Mouse (Mus musculus): Measurements from ENCODE around the gene Gabra4. TPM values are rescaled to one million over a fixed set of nuclear protein-coding genes. Genes with fewer than 3 reads are reported as not detected.
"Not testable (repeated sequence)": the region's sequence is repeated elsewhere in the genome, so short reads cannot be mapped to it uniquely, and the experiment has no call there.

The Gabra4 gene
- polyA plus RNA-seq (2017; shearing (Covaris generic)): not detected

DNA sequence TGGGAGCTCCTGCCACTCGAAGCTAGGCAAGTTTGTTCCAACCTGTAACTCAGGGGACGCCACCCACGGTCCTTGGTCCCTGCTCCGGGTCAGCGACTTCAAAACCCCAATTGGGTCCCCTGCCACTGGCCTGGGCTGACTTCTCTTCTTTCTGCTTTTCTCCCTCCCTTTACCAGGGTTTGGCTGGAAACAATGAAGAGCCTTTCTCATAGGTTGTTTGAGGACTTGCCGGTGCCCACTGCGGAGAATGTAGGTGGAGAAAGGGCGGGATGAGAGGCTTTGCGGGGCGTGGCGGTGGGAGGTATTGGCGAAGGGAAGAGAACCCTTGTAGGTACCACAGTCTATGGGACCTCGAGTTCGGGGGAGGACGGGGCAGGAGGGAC, at the start of gene Gabra4:
Gene Gabra4, minus strand, starts transcription at position 194 of the 383 bp plus-strand sequence.
- ATAC-seq: no peak

DNA sequence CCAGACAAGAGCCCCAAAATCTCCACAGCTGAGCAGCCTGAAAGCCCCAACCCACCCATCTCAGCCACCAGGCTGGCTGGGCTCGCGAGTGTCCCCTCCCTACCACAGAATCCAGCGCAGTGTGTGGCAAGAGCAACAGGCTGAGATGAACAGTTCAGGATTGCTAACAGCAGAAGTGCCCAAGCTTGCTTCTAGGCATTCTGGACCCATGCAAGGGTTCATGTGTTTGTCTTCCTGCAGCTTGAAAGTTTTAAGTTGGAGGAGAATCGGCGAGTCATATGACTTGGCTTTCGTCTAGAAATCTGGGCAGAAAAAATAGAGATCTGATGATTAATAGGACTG, 43.1 kb upstream of the Gabra4 start:
- ATAC-seq: no peak

DNA sequence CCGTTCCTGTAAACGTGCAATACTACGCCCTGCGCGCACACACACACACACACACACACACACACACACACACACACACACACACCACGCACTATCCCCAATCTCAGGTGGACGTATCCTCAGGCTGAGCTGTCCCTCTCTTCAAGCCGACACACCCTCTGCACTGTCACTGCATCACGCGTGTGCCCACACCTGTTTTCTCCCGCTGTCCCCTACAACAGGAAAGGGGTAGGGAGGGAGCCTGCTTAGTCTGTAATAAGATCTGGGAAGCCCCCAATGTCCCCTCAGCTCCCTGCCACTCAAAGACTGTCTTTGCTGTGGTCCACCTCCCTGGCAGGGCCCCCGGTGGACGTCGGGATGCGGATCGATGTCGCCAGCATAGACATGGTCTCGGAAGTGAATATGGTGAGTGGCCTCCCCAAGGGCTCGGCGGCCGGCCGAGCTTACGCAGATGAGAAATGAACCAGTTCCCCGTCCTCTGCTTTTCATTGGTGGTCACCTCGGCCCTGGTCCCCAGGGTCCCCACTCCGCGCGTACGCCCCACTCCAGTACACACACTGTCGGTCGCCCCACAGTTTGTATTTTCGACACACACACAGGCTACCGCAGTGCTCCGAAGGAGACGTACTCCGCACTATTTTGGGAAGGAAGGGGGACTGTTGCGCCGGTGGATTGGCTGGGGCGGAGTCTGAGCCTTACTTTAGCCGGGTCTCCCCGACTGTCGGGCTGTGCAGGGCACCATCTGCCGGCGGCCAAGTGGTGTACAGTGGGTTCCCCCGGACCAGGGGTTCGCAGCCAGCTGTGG, 42.6 kb upstream of the Gabra4 start:
- no peak for ATAC-seq

DNA sequence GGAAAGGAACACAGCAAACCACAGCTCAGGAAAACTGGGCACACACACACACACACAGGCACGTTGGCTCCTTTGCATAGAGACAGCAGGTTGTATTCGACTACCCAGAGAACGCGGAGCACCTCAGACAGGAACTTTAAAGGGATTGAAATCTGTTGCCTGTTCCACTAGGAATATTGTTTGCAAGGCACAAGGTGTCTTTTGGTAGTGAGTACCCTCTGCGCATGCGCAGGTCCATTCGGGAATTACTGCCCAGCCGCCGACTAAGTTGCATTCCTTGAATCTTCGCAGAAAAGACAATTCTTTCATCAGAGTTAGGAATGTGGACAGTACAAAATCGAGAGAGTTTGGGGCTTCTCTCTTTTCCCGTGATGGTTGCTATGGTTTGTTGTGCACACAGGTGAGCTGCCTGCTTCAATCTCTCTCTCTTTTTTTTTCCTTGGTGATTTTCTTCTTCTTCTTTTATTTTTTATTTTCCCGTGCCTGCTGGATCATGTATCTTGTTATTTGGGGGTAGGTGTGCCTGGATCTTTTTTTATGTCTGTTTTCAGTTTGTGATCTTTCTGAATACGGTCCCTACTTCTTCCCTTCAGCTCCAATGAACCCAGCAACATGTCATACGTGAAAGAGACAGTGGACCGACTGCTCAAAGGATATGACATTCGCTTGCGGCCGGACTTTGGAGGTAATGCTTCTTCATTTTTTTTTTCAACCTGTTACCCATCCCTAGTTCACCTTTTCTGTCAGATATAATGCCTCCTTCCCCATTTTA, 41.8 kb upstream of the Gabra4 start:
- ATAC-seq: no peak

DNA sequence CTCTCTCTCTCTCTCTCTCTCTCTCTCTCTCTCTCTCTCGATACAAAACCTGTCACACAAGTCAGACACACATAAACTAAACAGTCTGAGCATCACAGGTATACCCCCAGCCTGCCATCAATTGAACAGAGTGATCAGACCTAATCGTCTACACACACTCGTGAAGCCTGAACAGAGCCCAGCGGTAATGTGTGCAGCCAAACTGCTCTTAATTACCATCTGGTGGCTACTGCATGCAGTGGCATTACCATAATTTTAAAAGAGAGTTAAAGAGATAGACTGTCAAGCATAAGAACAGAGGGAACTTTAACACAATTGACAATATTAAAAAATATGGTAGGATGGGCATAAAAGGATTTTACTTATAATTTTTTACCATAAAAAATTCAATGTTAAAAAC, 7.5 kb upstream of the Gabra4 start:
- no peak for ATAC-seq

DNA sequence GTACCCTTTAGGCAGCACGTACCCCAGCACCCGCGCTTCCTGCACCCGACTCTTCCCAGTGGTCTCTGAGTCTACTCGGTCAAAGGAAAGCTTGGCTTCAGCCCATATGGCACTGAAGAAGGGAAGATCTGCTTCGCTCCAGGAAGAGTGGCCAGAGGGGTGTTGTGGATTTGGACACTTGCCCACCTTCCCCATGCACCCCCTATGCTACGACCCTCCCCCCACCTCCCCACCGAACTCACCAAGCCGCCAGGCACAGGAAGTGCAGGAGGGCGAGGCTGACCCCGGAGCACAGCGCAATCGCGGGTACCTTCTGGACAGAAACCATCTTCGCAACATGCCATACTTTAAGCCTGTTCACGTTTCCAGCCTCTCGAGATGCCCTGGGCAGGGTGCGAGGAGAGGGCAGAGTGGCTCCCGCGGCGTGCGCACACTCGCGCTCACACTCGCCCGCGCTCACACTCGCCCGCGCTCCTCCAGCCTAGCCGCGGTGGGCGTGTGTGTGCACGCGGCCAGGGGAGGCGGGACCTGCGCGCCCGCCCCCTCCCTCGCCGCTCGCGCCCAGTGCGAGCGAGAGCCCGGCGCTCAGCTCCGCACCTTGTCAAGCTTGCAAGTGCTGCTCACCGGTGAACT, 510 bp downstream of the Gabra4 start, which contains the start of gene Gabrb1:
Gene Gabrb1, plus strand, starts transcription at position 632 of the 633 bp plus-strand sequence.
- ATAC-seq: no peak

DNA sequence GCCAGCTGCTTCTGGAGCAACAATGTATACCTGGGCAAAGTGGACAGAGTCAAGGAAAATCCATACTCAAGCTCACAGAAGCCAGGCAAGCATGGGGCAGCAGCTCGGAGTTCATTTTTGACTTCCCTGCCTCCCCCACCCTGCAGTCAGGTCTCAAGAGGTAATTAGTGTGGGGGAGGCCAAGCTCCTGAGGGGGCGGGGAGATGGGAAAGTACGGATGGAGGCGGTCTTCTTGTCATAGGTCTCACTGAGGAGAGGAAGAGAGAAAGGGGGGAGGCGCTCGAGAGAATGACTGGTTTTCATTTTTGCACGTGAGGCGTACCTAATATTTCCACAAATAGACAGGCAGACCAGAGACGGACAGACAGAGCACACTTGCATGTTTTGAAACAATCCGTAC, 1.3 kb downstream of the Gabra4 start:
- ATAC-seq: no peak

DNA sequence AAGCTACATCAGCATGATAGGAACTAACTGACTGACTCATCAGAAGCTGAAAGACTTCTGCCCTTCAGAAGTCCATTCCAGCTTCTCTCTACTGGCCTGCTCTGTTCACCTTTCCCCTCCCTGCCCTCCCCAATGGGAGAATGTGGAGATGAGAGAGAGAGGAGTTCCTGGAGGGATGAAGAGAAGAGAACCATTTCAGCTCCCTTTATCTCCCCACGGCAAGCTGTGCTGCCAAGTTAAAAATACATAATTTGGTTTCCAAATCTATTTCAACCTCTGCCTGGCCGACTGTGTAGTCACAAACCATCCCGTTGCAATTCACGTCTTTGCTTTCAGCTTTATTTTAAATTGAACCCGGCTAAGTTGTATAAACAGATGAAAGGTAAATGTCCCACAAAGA, 4.1 kb downstream of the Gabra4 start:
- no peak for ATAC-seq

DNA sequence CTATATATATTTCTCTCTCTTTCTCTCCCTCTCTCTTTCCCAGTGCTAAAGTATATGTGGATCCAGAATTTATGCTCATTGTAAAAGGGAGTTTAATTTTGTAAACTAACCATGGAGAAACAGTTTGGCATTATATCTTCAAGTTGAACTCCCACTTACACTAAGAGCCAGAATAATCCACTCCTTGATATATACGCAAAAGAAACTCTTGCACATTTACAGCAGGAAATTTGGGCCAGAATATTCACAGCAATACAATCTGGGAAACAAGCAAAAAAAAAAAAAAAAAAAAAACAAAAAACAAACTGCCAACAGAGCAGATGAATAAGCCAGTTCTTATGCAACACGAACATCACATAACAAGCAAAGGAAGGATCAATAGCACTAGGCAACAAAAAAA, 10.0 kb downstream of the Gabra4 start:
- ATAC-seq: no peak

DNA sequence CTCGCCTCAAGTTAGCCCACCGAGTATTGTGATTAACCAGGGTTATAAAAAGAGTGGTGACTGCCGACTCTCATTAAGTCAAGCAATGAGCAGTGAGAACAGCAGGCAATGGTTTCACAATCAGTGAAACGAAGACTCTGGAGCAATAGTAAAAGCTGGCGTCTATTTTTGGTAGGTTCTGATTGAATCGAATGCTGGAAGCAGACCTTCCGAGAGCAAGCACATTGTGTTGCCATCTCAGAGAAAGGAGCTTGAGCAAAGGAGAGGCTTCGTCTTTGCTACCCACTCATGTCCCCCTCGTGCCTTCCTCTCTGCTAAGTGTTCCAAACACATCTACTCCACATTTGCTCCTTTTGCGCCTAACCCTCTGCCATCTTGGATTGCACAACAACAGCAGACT, 18.3 kb downstream of the Gabra4 start:
- no peak for ATAC-seq

DNA sequence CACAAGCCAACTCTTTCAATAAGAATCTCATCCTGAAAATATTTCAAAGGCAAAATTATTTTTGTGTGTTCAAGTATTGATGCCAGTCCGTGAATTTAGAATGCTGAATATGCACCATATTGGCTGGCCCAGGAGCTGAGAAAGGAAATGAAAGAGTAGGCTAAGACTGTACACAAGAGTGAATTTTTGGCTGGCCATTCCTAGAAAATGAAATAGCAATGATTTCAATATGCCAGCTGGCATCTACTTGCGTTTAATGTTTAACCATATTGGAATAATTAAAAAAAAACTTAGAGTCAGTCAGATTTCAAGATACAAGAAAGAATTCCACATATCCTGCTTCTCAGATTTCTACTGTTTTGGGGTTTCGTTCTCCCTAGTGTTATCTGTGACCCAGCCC, 30.3 kb downstream of the Gabra4 start:
- ATAC-seq: no peak

DNA sequence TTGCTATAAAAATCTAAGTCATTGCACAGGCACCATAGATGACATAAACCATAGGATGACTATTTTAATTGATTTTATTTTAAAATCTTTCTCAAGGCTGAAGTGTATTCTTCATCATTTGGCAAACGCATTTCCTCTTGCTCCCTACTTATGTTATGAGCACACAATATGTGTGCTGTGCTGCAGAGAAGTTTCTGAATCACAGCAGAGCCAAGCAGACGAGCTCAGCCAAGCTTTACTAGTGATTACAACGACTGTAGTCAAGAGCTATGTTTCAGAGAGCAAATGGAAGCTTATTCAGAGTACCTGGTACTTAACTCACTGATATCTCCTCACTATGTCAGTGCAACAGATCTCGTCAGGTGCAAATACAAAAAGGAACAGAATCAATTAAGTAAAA, 41.4 kb downstream of the Gabra4 start:
- no peak for ATAC-seq

DNA sequence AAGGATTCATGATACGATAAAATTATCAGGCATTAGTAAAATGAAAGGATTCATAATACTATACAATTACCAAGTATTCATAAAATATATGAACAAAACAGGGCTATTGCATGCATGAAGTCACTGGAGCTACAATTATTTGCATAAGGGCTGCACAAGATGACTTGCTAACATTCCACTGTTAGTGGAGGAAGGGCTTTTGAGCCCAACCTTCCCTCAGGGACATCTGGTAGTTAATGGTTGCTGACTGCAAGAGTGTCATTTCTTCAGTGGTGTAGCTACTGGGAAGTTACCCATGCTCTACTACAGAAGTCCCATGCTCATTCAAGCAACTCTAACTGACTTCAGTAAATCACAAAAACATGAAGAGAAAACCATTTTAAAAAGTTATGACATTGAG, 43.8 kb downstream of the Gabra4 start:
- no peak for ATAC-seq

DNA sequence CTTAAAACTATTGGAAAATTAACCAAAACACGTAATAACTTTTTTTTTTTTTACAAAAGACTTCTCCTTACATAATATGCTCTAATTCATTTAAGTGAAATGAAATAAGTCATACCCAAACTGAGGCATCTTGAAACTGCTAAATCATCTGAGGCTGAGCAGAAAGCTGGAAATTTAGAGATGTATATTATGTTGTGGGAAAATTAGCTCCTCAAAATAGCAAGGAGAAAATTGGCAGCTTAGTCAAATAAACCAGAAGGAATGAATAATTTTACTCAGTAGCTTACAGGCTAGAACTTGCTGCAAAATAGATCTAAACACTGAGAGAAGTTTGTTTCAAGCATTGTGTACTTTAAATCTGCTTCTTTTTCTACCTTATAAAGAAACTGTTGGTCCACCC, 49.4 kb downstream of the Gabra4 start:
- no peak for ATAC-seq

DNA sequence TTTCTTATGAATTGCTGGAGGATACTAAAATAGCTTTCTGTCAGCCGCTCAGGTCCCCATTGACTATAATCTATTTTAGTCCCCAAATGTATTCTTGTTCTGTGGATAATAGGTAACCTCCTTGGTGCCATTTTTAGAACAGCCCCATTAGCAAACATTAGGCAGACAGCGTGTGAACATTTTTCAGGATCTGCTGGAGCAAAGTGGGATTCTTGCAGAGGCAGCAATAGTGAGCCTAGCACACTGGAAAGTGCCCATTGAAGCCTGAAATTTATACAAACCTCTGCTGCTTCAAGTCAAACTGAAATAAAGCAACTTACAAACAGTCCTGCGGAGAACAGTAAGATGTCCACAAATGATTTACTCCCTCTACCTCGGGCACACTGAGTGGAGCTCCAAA, 51.2 kb downstream of the Gabra4 start:
- no peak for ATAC-seq

DNA sequence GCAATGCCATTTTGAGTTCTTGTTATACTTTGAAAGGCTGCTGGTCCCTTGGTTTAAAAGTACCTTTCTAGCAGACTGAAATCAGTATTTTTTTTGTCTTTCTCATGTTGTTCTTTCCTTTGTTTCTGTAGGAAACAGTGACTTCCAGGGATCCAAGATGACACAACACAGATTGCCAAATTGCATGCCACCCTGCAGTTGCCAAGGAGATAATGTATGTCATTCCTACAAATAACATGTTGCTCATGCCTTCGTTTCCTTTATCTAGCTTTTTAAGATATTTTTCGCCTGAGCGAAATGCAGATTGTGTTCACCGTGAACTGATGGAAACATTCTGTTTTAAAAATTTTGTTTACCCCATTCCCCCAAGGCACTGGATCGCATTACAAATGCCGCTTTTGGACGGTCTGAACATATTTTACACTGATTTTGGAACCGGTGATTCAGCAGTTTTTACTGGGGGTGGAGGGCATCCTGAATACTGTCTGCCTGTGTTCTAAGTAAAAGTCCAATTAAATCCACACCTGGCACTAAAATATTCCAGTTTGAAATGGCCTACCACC, 53.9 kb downstream of the Gabra4 start:
- no peak for ATAC-seq

DNA sequence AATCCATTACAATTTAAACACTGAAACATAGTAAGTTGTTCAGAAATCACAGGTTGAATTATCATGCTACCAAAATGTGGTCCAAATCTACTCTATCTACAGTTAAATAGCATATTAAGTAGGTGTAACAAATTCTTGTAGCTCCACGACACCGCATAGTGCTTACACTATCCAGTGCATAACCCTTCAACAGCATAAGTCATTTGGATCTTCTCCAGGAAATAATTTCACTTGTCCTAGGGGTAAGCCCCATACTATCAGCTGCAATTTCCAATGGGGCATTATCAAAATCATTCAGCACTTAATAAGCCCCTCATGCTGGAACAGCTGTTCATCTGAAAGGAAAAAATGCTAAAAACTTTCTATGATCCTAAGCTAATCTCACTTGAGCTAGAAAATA, 62.8 kb downstream of the Gabra4 start:
- no peak for ATAC-seq

DNA sequence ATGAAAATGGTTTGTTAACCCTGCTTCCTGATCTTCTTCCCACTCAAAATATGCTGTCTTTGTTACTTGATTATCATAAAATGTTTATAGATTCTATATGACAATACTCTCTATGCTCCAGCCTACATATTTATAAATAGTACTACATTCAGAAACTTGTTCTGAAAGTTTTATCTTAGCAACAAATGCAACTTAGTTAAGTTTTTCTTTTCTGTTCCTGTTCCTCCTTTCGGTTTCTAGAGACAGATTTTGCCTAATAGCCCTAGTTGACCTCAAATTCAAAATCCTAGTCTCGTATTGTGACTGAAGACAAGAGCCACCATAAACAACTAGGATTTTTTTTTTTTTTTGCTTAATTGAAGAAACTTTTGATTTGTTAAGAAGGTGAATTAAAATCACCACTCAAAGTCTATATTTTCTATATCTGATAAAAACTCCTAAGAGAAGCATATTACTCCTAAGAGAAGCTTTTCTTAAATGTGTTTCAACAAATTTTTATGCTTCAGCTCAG, 64.3 kb downstream of the Gabra4 start:
- no peak for ATAC-seq

DNA sequence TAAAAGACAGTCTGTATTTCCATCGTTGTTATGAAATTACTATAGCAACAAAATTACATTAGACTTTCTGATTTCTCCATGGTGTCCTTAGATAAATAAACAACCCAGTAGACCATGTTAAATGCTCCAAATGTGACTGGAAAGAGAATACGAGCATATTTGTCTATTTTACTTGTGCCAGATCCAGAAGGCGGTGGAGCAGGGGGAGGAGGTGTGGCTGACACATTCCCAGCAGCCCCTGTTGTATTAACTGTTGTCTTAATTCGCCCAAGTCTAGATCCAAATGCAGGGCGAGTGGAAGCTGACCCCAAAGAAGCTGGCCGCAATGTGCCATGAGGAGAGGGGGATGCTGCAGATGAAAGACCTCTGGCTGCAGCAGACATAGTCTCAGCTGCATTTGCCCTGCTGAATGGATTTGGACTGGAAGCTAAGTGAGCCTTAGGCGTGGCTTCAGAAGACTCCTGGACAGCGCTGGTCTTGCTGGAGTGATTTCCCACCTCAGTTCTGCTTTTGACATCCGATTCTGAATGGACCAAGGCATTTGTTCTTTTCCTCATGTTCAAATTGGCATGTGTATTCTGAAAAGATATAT, 86.4 kb downstream of the Gabra4 start:
- ATAC-seq: no peak

DNA sequence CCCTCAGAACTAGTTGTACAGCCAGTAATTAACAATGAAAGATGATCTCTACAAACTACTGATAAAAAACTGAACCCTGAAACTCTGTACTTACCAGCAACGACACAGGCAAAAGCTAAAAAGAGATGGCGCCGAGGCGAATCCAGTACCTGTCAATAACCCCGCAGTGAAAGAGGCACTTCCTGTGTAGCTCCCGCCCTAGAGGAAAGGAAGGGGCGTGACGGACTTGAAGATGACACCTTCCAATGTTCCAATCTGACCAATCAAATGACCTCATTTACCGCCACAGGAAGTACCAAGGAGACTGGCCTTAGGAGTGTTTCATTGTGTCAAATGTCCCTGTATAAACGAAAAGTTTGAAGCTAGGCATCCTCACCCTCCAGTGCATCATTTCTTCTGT, 110.0 kb downstream of the Gabra4 start, which contains the start of gene Cox7b2:
Gene Cox7b2, minus strand, starts transcription at position 127 of the 400 bp plus-strand sequence.
- ATAC-seq: no peak

DNA sequence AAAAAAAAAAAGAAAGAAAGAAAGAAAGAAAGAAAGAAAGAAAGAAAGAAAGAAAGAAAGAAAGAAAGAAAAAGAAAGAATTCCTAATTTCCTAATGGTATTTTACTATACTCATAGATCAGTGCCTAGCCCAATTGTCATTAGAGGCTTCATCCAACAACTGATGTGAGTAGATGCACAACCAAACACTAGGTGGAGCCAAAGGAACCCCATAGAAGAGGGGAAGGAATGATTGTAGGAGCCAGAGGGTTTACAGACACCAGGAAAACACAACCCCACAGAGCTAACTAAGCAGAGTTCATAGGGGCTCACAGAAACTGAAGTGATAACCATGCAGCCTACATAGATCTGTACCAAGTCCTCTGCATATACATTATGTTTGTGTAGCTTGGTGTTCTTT, 112.6 kb downstream of the Gabra4 start:
- no peak for ATAC-seq

DNA sequence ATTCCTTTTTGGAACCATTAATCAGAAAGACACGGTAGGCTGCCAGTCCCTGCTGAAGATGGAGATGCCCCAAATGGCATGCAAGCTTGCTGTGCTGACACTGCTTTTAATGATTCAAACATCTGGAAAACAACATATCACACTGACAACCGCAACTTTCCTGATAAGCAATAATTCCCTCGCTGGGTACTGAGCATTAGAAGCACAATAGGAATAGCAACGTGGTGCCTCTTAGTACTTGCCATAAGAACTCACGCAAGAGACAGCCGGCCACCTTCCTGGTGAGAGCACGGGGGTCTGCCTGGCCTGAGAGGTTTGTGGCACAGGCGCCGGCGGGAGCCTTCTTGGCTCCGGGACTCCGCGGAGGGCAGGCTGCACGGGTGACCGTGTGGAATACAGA, 132.6 kb downstream of the Gabra4 start:
- not testable (repeated sequence) for ATAC-seq

Data from CD4-positive, CD25-positive, alpha-beta regulatory T cell, adult 4 months (primary cell).